Mouse (Mus musculus) stomach, postnatal 0 days (tissue): ENCODE results near the gene Elf2. TPM values are rescaled to one million over a fixed set of nuclear protein-coding genes. Genes with fewer than 3 reads are reported as not detected.
A peak's percentile ranks its signal among the peaks of the same experiment; 100 is the strongest.

ENCODE experiments used
- ATAC-seq: fragments of 200-750 bp; cut with Nextera tagmentation; 2 replicates; pipeline ENCODE4 v1.8.0; 2017; ENCODE audit not compliant: low FRiP score, low TSS enrichment
- DNase-seq: peaks from one replicate; pipeline ENCODE4 v3.0.0-alpha.2; 2016; ENCODE audit warnings: low spot score
- H3K27ac ChIP-seq: fragments of 300-500 bp; sonication (generic); replicated peaks from 2 replicates; pipeline ENCODE4 v1.5.1; 2014; ENCODE audit warnings: mild to moderate bottlenecking, control low read depth
- H3K27me3 ChIP-seq: fragments of 300-500 bp; sonication (generic); 2 replicates; pipeline ENCODE4 v1.6.1; 2014; ENCODE audit warnings: low read length; ENCODE audit not compliant: control insufficient read depth, insufficient read depth
- H3K36me3 ChIP-seq: fragments of 300-500 bp; sonication (generic); 2 replicates; pipeline ENCODE4 v1.6.1; 2014; ENCODE audit warnings: low read length, mixed read lengths; ENCODE audit not compliant: control insufficient read depth, insufficient read depth
- H3K4me1 ChIP-seq: fragments of 300-500 bp; sonication (generic); replicated peaks from 2 replicates; pipeline ENCODE4 v1.6.1; 2014; ENCODE audit warnings: antibody characterized with exemption; ENCODE audit not compliant: control insufficient read depth, insufficient read depth
- H3K4me2 ChIP-seq: fragments of 300-500 bp; sonication (generic); replicated peaks from 2 replicates; pipeline ENCODE4 v1.6.1; 2014; ENCODE audit warnings: low read depth, mild to moderate bottlenecking, control low read depth, moderate library complexity
- H3K4me3 ChIP-seq: fragments of 300-500 bp; sonication (generic); 2 replicates; pipeline ENCODE4 v1.5.1; 2014; ENCODE audit warnings: low read depth, low read length, control low read depth
- H3K9ac ChIP-seq: fragments of 300-500 bp; sonication (generic); 2 replicates; pipeline ENCODE4 v1.6.1; 2014; ENCODE audit warnings: mild to moderate bottlenecking, low read length, control low read depth, mixed read lengths
- H3K9me3 ChIP-seq: fragments of 300-500 bp; sonication (generic); 2 replicates; pipeline ENCODE4 v1.6.1; 2016; ENCODE audit warnings: low read length; ENCODE audit not compliant: control insufficient read depth
- CTCF ChIP-seq: IDR thresholded peaks from 2 replicates; pipeline ENCODE4 v1.5.1; 2016; ENCODE audit warnings: antibody characterized with exemption, low read depth, mild to moderate bottlenecking, moderate library complexity
- EP300 ChIP-seq: optimal IDR thresholded peaks from 2 replicates; pipeline ENCODE3; 2016; ENCODE audit warnings: antibody characterized with exemption
- WGBS: fragments of 180-500 bp; shearing (Covaris S2); extraction: QIAGEN DNeasy Blood & Tissue Kit; methylation state at CpG from one replicate; pipeline ENCODE4 v1.1.7; 2014; 5-methylcytosine and 5-hydroxymethylcytosine counted together
- polyA plus RNA-seq: library from polyadenylated mRNA; unstranded; fragments of >200 nt; fragmentation: Nextera tagmentation; extraction: Ambion mirVana; gene quantifications from 2 replicates; pipeline ENCODE4 v1.2.1, GENCODE M21; 2015

Elf2 gene
- polyA plus RNA-seq, 1 experiment from 2014 or later: 36.3 TPM

- H3K4me1 ChIP-seq: 0 out of 2 replicates have a peak, but pooled peaks cover 2% of the 10 kb centered on the region
- H3K9me3 ChIP-seq: no peaks in the 10 kb centered on the region
- no peak for ATAC-seq
- no peak overlapping the region for H3K4me2 ChIP-seq
- H3K27ac ChIP-seq: peak overlapping the region; percentile 67
- H3K36me3 ChIP-seq: no peaks in the 10 kb centered on the region
- TF ChIP-seq EP300 (no peak), CTCF (no peak)
- no peak for DNase-seq
- H3K9ac ChIP-seq: no peak overlapping the region
- 63% methylated on average over 5 of the region's 5 CpGs for WGBS
- H3K4me3 ChIP-seq: no peak overlapping the region
- H3K27me3 ChIP-seq: no peaks in the 10 kb centered on the region
These were observed 109.6 kb downstream of the Elf2 start for GRCm38 (mm10) chr3:51230886-51231285.

GRCm38 (mm10) chr3:51230146-51230835 lies 110.2 kb downstream of the Elf2 start:
- no peaks in the 10 kb centered on the region for H3K36me3 ChIP-seq
- H3K9ac ChIP-seq: no peak overlapping the region
- WGBS: 86% methylated on average over 6 of the region's 6 CpGs
- 0 out of 2 replicates have a peak overlapping the region, but pooled peaks have one; percentile 8 for H3K27ac ChIP-seq
- DNase-seq (no peak), ATAC-seq (no peak)
- H3K4me3 ChIP-seq: no peak overlapping the region
- H3K9me3 ChIP-seq: no peaks in the 10 kb centered on the region
- no peaks in the 10 kb centered on the region for H3K27me3 ChIP-seq
- H3K4me2 ChIP-seq: no peak overlapping the region
- no peak for TF ChIP-seq CTCF
- TF ChIP-seq EP300: no peak
- H3K4me1 ChIP-seq: 0 out of 2 replicates have a peak, but pooled peaks cover 2% of the 10 kb centered on the region

- Histone ChIP-seq H3K27me3 (no peaks in the 10 kb centered on the region), H3K9ac (no peak overlapping the region), H3K9me3 (no peaks in the 10 kb centered on the region), H3K4me2 (no peak overlapping the region), H3K36me3 (no peaks in the 10 kb centered on the region), H3K4me1 (0 out of 2 replicates have a peak, but pooled peaks cover 2% of the 10 kb centered on the region), H3K27ac (no peak overlapping the region), H3K4me3 (no peak overlapping the region)
- 76% methylated on average over 3 of the region's 3 CpGs for WGBS
- DNase-seq: no peak
- no peak for TF ChIP-seq CTCF
- TF ChIP-seq EP300: no peak
- no peak for ATAC-seq
These were observed 111.2 kb downstream of the Elf2 start for GRCm38 (mm10) chr3:51229226-51229625.

GRCm38 (mm10) chr3:51228821-51229205 lies 111.7 kb downstream of the Elf2 start:
- TF ChIP-seq EP300 (no peak), CTCF (no peak)
- Histone ChIP-seq H3K9ac (no peak overlapping the region), H3K4me1 (0 out of 2 replicates have a peak, but pooled peaks cover 2% of the 10 kb centered on the region), H3K27me3 (no peaks in the 10 kb centered on the region), H3K9me3 (no peaks in the 10 kb centered on the region), H3K36me3 (no peaks in the 10 kb centered on the region), H3K4me2 (no peak overlapping the region), H3K27ac (no peak overlapping the region), H3K4me3 (no peak overlapping the region)
- ATAC-seq (no peak), DNase-seq (no peak)
- WGBS: 75% methylated on average over 9 of the region's 9 CpGs

- WGBS: 71% methylated on average over 10 of the region's 10 CpGs
- DNase-seq: peak; percentile 66
- H3K4me2 ChIP-seq: no peak overlapping the region
- H3K27ac ChIP-seq: no peak overlapping the region
- H3K4me3 ChIP-seq: no peak overlapping the region
- ATAC-seq: no peak
- no peaks in the 10 kb centered on the region for H3K27me3 ChIP-seq
- no peaks in the 10 kb centered on the region for H3K9me3 ChIP-seq
- H3K4me1 ChIP-seq: 0 out of 2 replicates have a peak, but pooled peaks cover 2% of the 10 kb centered on the region
- no peak overlapping the region for H3K9ac ChIP-seq
- no peaks in the 10 kb centered on the region for H3K36me3 ChIP-seq
- peak; percentile 69 for TF ChIP-seq CTCF
- no peak for TF ChIP-seq EP300
These were observed 112.2 kb downstream of the Elf2 start for GRCm38 (mm10) chr3:51228038-51228820.
